Mouse (Mus musculus) lung, postnatal 0 days (tissue): ENCODE results near the gene Aoc2. TPM values are rescaled to one million over a fixed set of nuclear protein-coding genes. Genes with fewer than 3 reads are reported as not detected.
A peak's percentile ranks its signal among the peaks of the same experiment; 100 is the strongest.
"Not testable (repeated sequence)": the region's sequence is repeated elsewhere in the genome, so short reads cannot be mapped to it uniquely, and the experiment has no call there.

Source experiments
- ATAC-seq: fragments of 200-750 bp; cut with Nextera tagmentation; 2 replicates; pipeline ENCODE4 v1.8.0; 2017; ENCODE audit warnings: moderate library complexity
- DNase-seq: peaks from one replicate; pipeline ENCODE4 v3.0.0-alpha.2; 2016; ENCODE audit warnings: low spot score
- H3K27ac ChIP-seq: fragments of 300-500 bp; sonication (generic); 2 replicates; pipeline ENCODE4 v1.5.1; 2014; ENCODE audit warnings: antibody characterized with exemption, mild to moderate bottlenecking, low read length, mixed read lengths
- H3K27me3 ChIP-seq: fragments of 300-500 bp; sonication (generic); replicated peaks from 2 replicates; pipeline ENCODE4 v1.6.1; 2014; ENCODE audit warnings: low read length, mixed read lengths; ENCODE audit not compliant: insufficient read depth
- H3K36me3 ChIP-seq: fragments of 300-500 bp; sonication (generic); 2 replicates; pipeline ENCODE4 v1.6.1; 2014; ENCODE audit warnings: low read length, mixed read lengths; ENCODE audit not compliant: insufficient read depth
- H3K4me1 ChIP-seq: fragments of 300-500 bp; sonication (generic); 2 replicates; pipeline ENCODE4 v1.6.1; 2014; ENCODE audit warnings: antibody characterized with exemption, low read depth, low read length, mixed read lengths; ENCODE audit not compliant: insufficient read depth
- H3K4me2 ChIP-seq: fragments of 300-500 bp; sonication (generic); replicated peaks from 2 replicates; pipeline ENCODE4 v1.6.1; 2014; ENCODE audit warnings: low read depth, mild to moderate bottlenecking, low read length, moderate library complexity, mixed read lengths
- H3K4me3 ChIP-seq: fragments of 300-500 bp; sonication (generic); 2 replicates; pipeline ENCODE4 v1.5.1; 2014; ENCODE audit warnings: low read depth, low read length
- H3K9ac ChIP-seq: fragments of 300-500 bp; sonication (generic); replicated peaks from 2 replicates; pipeline ENCODE4 v1.6.1; 2014; ENCODE audit warnings: low read depth, mild to moderate bottlenecking
- H3K9me3 ChIP-seq: fragments of 300-500 bp; sonication (generic); 2 replicates; pipeline ENCODE4 v1.6.1; 2016; ENCODE audit warnings: low read length, mixed read lengths
- CTCF ChIP-seq: IDR thresholded peaks from 2 replicates; pipeline ENCODE4 v1.5.1; 2016; ENCODE audit warnings: antibody characterized with exemption, mild to moderate bottlenecking
- EP300 ChIP-seq: IDR thresholded peaks from 2 replicates; pipeline ENCODE4 v1.6.1; 2016; ENCODE audit warnings: antibody characterized with exemption, mild to moderate bottlenecking, control low read depth
- WGBS: fragments of 180-500 bp; shearing (Covaris S2); extraction: QIAGEN DNeasy Blood & Tissue Kit; methylation state at CpG from one replicate; pipeline ENCODE4 v1.1.7; 2014; 5-methylcytosine and 5-hydroxymethylcytosine counted together
- polyA plus RNA-seq: library from polyadenylated mRNA; unstranded; fragments of >200 nt; fragmentation: Nextera tagmentation; extraction: Ambion mirVana; gene quantifications from 2 replicates; pipeline ENCODE4 v1.2.1, GENCODE M21; 2015

Gene Aoc2
- polyA plus RNA-seq, 1 experiment from 2014 or later, result 0.44 TPM

DNA sequence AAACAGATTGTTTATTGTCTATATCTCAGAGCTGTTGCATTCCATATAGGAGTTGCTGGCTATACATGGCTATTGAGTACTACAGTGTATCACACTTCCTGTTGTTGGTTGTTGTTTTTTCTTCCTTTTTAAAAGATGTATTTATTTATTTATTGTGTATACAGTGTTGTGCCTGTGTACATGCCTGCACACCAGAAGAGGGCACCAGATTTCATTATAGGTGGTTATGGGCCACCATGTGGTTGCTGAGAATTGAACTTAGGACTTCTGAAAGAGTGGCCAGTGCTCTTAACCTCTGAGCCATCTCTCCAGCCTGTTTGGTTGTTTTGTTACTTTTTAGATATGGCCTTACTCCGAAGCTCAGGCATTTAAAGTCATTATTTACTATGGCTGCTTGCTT, 10.3 kb upstream of the Aoc2 start:
- H3K4me3 ChIP-seq, result no peak overlapping the region
- H3K27me3 ChIP-seq, result no peaks in the 10 kb centered on the region
- no peak for TF ChIP-seq EP300
- TF ChIP-seq CTCF, result 0 out of 2 replicates have a peak, but pooled peaks have one; percentile 15
- H3K27ac ChIP-seq, result no peak overlapping the region
- H3K9ac ChIP-seq, result no peak overlapping the region
- 88% methylated on average over 1 of the region's 1 CpGs for WGBS
- peaks cover 6% of the 10 kb centered on the region; the same call in 1 of the 2 replicates for H3K36me3 ChIP-seq
- DNase-seq (no peak), ATAC-seq (no peak)
- H3K9me3 ChIP-seq, result no peaks in the 10 kb centered on the region
- H3K4me2 ChIP-seq, result no peak overlapping the region
- peaks cover 3% of the 10 kb centered on the region; the same call in 1 of the 2 replicates for H3K4me1 ChIP-seq

GRCm38 (mm10) chr11:101315082-101315650, 9.7 kb upstream of the Aoc2 start:
- Histone ChIP-seq H3K27me3 (no peaks in the 10 kb centered on the region), H3K36me3 (peaks cover 11% of the 10 kb centered on the region; the same call in 1 of the 2 replicates), H3K4me1 (peaks cover 3% of the 10 kb centered on the region; the same call in 1 of the 2 replicates), H3K27ac (peak overlapping the region; percentile 59; the same call in 1 of the 2 replicates), H3K4me2 (peak overlapping the region; percentile 89), H3K9ac (peak overlapping the region; percentile 87; the same call in 1 of the 2 replicates), H3K4me3 (peak overlapping the region; percentile 98), H3K9me3 (no peaks in the 10 kb centered on the region)
- WGBS, result 85% methylated on average over 8 of the region's 8 CpGs
- ATAC-seq, result no peak
- TF ChIP-seq EP300 (no peak), CTCF (no peak)
- no peak for DNase-seq

DNA sequence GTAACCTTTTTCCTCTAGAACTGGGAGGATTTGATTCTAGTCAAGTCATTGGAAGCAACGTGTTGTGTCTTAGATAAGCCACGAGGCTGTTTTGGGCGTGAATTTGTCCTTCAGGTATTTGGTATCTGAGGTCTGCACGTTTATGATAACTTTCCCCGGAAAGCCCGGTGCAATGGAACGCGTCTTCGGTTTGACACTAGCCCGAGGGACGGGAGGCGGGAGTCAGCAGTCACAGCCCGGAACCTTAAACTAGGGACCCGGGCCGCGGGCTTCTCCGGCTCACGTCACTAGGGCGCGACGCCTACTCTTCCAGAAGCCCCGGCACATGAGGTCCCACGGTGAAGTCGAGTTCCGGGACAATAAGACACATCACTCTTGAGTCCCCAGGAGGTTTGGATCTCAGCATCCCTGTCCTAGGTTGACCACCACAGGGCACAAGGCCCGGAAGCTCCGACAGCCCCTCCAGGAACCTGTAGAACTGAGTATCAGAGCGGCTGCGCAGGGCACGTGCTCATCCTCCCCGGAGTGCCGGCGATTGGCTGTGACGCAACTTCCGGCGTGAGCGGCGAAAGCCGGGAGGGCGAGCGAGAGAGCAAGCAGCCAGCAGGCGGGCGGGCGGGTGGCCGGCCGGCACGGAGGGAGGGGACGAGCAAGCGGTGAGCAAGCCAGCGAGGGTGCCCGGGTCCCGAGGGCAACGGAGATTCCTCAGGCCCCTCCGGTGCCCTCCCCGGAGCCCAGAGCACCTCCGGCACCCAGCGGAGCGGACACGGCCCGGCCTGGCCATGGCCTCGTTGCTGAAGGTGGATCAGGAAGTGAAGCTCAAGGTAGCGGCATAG, 9.0 kb upstream of the Aoc2 start, which contains the start of gene Psme3:
Psme3 (plus strand) TSS at position 549 of the 836 bp plus-strand sequence.
- H3K4me1 ChIP-seq, result peaks cover 3% of the 10 kb centered on the region; the same call in 1 of the 2 replicates
- H3K4me2 ChIP-seq, result peak within 1 kb of the TSS; percentile 89
- H3K27ac ChIP-seq, result peak within 1 kb of the TSS; percentile 59
- DNase-seq (peak; percentile 95), ATAC-seq (peak; percentile 94)
- peaks cover 19% of the 10 kb centered on the region for H3K36me3 ChIP-seq
- TF ChIP-seq CTCF, result no peak; the same call in 1 of the 2 replicates
- peak; percentile 48; the same call in 1 of the 2 replicates for TF ChIP-seq EP300
- no peaks in the 10 kb centered on the region for H3K27me3 ChIP-seq
- no peaks in the 10 kb centered on the region for H3K9me3 ChIP-seq
- peak within 1 kb of the TSS; percentile 87 for H3K9ac ChIP-seq
- under 1% methylated on average over 52 of the region's 62 CpGs for WGBS
- H3K4me3 ChIP-seq, result peak within 1 kb of the TSS; percentile 98

- Histone ChIP-seq H3K4me2 (peak overlapping the region; percentile 89), H3K9ac (peak overlapping the region; percentile 87), H3K36me3 (peaks cover 22% of the 10 kb centered on the region), H3K27me3 (no peaks in the 10 kb centered on the region), H3K9me3 (no peaks in the 10 kb centered on the region), H3K4me3 (peak overlapping the region; percentile 98), H3K27ac (peak overlapping the region; percentile 59), H3K4me1 (peaks cover 3% of the 10 kb centered on the region; the same call in 1 of the 2 replicates)
- no peak for DNase-seq
- peak; percentile 36 for ATAC-seq
- TF ChIP-seq EP300 (no peak), CTCF (no peak)
- 0% methylated on average over 17 of the region's 17 CpGs for WGBS
Observed at GRCm38 (mm10) chr11:101316501-101316917, 8.4 kb upstream of the Aoc2 start.

DNA sequence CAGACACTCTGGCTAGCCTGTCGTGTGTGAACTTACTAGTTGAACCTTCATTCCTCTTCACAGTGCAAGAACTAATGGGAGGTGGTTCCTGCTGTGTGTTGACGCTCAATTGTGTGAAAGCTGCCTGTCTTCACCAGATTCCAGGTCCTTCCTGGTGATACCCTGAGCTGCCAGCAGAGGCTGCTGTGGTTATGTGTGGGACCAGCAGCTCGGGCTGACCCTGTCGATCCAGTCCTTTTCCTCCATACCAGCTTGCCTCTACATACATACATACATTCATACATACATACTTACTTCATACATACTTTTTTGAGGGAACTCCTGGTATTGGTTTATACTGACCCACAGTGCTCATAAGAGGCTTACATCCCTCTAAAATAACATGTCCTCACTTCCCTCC, 1.3 kb upstream of the Aoc2 start:
- Histone ChIP-seq H3K27ac (no peak overlapping the region), H3K9me3 (no peaks in the 10 kb centered on the region), H3K4me1 (no peaks in the 10 kb centered on the region), H3K4me2 (no peak overlapping the region), H3K27me3 (no peaks in the 10 kb centered on the region), H3K36me3 (peaks cover 38% of the 10 kb centered on the region), H3K9ac (no peak overlapping the region), H3K4me3 (no peak overlapping the region)
- no peak for TF ChIP-seq EP300
- TF ChIP-seq CTCF, result peak; percentile 99
- 7% methylated on average over 4 of the region's 4 CpGs for WGBS
- DNase-seq (peak; percentile 81), ATAC-seq (peak; percentile 62)

DNA sequence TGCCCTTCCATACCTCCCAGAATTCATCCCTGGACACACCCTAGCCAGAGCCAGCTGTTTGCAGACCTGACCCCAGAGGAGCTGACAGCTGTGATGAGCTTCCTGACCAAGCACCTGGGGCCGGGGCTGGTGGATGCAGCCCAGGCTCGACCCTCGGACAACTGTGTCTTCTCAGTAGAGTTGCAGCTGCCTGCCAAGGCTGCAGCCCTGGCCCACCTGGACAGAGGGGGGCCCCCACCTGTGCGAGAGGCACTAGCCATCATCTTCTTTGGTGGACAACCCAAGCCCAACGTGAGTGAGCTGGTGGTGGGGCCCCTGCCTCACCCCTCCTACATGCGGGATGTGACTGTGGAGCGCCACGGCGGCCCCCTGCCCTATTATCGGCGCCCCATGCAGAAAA, 338 bp downstream of the Aoc2 start:
- not testable (repeated sequence) for H3K4me1 ChIP-seq, DNase-seq, H3K4me3 ChIP-seq, H3K9ac ChIP-seq, H3K27me3 ChIP-seq, H3K4me2 ChIP-seq, ATAC-seq, H3K27ac ChIP-seq, H3K9me3 ChIP-seq
- peaks cover 26% of the 10 kb centered on the region for H3K36me3 ChIP-seq
- 86% methylated on average over 11 of the region's 11 CpGs for WGBS
